Mouse (Mus musculus) forebrain, postnatal 0 days (tissue): Measurements from ENCODE around the gene Gm9970. TPM values are rescaled to one million over a fixed set of nuclear protein-coding genes. Genes with fewer than 3 reads are reported as not detected.

Experiments used
- ATAC-seq: fragments of 200-750 bp; cut with Nextera tagmentation; 2 replicates; pipeline ENCODE4 v1.8.0; 2017; ENCODE audit warnings: mild to moderate bottlenecking, moderate library complexity
- DNase-seq: peaks from one replicate; pipeline ENCODE4 v3.0.0-alpha.2; 2015
- H3K27ac ChIP-seq: fragments of 300-500 bp; sonication (generic); 2 replicates; pipeline ENCODE4 v1.5.1; 2014; ENCODE audit warnings: low read depth, mild to moderate bottlenecking, antibody characterized with exemption, low read length, moderate library complexity, mixed read lengths
- H3K27me3 ChIP-seq: fragments of 300-500 bp; sonication (generic); 2 replicates; pipeline ENCODE4 v1.6.1; 2014; ENCODE audit warnings: mild to moderate bottlenecking, low read length, mixed read lengths; ENCODE audit not compliant: insufficient read depth
- H3K36me3 ChIP-seq: fragments of 300-500 bp; sonication (generic); 2 replicates; pipeline ENCODE4 v1.6.1; 2014; ENCODE audit warnings: mild to moderate bottlenecking, moderate library complexity; ENCODE audit not compliant: insufficient read depth
- H3K4me1 ChIP-seq: fragments of 300-500 bp; sonication (generic); 2 replicates; pipeline ENCODE4 v1.6.1; 2014; ENCODE audit warnings: antibody characterized with exemption; ENCODE audit not compliant: insufficient read depth
- H3K4me2 ChIP-seq: fragments of 300-500 bp; sonication (generic); 2 replicates; pipeline ENCODE4 v1.6.1; 2014; ENCODE audit warnings: low read depth, mild to moderate bottlenecking, moderate library complexity
- H3K4me3 ChIP-seq: fragments of 300-500 bp; sonication (generic); 2 replicates; pipeline ENCODE4 v1.5.1; 2014; ENCODE audit warnings: low read depth, low read length, mixed read lengths
- H3K9ac ChIP-seq: fragments of 300-500 bp; sonication (generic); 2 replicates; pipeline ENCODE4 v1.6.1; 2014; ENCODE audit warnings: mild to moderate bottlenecking
- H3K9me3 ChIP-seq: fragments of 300-500 bp; sonication (generic); 2 replicates; pipeline ENCODE4 v1.6.1; 2016; ENCODE audit warnings: low read length
- CTCF ChIP-seq: sonication (generic); IDR thresholded peaks from 2 replicates; pipeline ENCODE4 v1.5.1; 2016; ENCODE audit warnings: antibody characterized with exemption, control low read depth, low read depth
- WGBS: fragments of 180-500 bp; shearing (Covaris S2); extraction: QIAGEN DNeasy Blood & Tissue Kit; methylation state at CpG from one replicate; pipeline ENCODE4 v1.1.7; 2014; 5-methylcytosine and 5-hydroxymethylcytosine counted together
- polyA plus RNA-seq: library from polyadenylated mRNA; unstranded; fragments of >200 nt; fragmentation: Nextera tagmentation; extraction: Ambion mirVana; gene quantifications from 2 replicates; pipeline ENCODE4 v1.2.1, GENCODE M21; 2015
- total RNA-seq: library from RNA; depleted of rRNA; stranded (reverse); fragments of >200 nt; gene quantifications from 2 replicates; pipeline ENCODE4 v1.2.3, GENCODE M21; 2014

Gene Gm9970
- total and polyA plus RNA-seq, 2 experiments from 2014 or later: 0.51 to 0.62 TPM

DNA sequence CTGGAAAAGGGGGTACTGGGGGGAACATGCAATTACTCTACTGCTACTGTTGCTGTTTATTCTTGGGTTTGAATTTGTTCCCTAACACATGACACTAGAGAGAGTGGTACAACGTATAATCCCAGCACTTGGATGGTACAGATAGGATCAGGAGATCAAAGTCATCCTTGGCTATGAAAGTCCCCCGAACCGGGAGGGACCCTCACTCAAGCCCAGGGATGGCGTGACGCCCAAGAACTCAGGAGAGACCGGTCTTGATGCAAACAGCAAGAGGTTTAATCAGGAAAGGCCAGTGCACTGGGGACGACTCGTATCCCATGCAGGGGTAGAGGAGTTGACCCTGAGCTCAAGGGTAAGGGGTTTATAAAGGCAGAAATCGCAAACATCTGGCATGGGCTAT lies 18.3 kb downstream of the Gm9970 start:
- TF ChIP-seq CTCF: no peak
- peaks cover 4% of the 10 kb centered on the region; the same call in 1 of the 2 replicates for H3K4me1 ChIP-seq
- H3K9me3 ChIP-seq: no peaks in the 10 kb centered on the region
- no peak overlapping the region for H3K4me2 ChIP-seq
- H3K27ac ChIP-seq: no peak overlapping the region
- ATAC-seq: no peak
- no peaks in the 10 kb centered on the region for H3K36me3 ChIP-seq
- WGBS: 94% methylated on average over 9 of the region's 9 CpGs
- no peaks in the 10 kb centered on the region for H3K27me3 ChIP-seq
- no peak overlapping the region for H3K9ac ChIP-seq
- DNase-seq: no peak
- no peak overlapping the region for H3K4me3 ChIP-seq

DNA sequence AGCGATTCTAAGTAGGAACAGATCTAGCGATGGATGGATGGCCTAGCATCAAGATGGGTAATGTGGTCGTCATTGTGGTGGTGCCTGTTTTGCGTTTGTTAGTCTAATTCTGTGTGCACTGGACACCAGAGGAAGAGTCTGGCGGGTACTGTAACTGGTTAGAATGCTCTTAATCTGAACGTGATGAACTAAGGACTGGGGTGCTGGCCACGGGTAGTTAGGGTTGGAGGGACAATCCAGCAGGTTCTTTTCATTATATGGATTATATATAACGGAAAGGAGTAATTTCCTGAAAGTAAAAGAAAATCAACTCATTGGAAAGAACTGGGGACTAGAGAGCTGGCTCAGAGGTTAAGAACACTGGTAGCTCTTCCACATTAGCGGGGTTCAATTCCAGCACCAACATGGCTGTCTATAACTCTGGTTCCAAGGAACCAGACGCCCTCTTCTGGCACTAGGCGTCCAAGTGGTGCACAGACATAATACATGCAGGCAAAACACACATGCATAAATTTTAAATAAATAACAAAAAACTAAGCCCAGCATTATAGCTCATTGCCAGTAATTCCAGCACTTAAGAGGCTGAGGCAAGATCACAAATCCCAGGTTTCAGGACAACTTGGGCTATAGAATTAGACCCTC lies 19.6 kb downstream of the Gm9970 start:
- ATAC-seq: peak; percentile 58
- H3K4me3 ChIP-seq: peak overlapping the region; percentile 100
- 11% methylated on average over 11 of the region's 11 CpGs for WGBS
- H3K27me3 ChIP-seq: no peaks in the 10 kb centered on the region
- H3K4me2 ChIP-seq: peak overlapping the region; percentile 79
- no peaks in the 10 kb centered on the region for H3K9me3 ChIP-seq
- peaks cover 4% of the 10 kb centered on the region; the same call in 1 of the 2 replicates for H3K4me1 ChIP-seq
- H3K36me3 ChIP-seq: no peaks in the 10 kb centered on the region
- peak; percentile 79 for DNase-seq
- peak; percentile 70 for TF ChIP-seq CTCF
- H3K9ac ChIP-seq: peak overlapping the region; percentile 92
- H3K27ac ChIP-seq: peak overlapping the region; percentile 97

DNA sequence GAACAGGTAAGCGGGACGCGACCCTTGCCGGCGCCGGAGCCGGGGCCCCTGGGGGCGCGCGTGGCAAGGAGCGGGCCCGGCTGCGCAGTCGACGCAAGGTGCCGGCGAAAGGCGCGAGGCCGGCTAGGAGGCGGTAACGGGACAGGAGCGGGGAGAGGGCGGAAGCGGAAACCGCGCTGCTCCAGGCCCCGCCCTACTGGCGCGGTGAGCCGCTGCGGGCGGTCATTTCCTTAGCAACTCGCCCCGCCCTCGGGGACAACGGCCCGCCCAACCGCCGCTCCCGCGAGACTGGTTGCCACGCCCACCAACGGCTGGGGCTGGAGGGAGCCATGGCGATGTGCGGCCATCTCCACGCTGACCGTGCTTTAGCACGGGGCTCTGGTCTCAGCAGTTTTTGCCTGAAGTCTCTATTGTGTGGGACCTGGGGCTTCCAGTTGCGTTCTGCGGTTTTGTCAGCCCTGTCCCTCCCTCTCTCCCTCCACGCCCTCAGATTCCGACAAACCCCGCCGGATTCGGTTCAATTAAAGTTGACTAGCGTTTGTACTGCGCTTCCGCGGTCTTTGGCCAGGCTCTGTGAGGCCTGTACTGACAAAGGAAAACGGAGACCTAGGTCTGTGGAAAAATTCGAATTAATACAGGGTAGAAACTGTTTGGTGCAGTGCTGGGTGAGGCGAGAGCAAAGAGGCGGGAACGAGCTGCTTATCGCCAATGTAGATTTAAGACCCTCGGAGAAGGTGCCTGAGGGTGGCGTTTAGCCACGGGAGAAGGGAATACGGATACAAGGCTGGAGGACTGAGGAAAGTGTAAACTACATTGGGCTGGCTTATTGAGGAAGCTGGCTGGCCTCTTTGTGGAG lies 20.4 kb downstream of the Gm9970 start, which contains the start of gene Ppm1g:
Ppm1g (minus strand) TSS at position 240 of the 856 bp plus-strand sequence.
- no peaks in the 10 kb centered on the region for H3K9me3 ChIP-seq
- H3K4me2 ChIP-seq: peak within 1 kb of the TSS; percentile 79
- under 1% methylated on average over 69 of the region's 70 CpGs for WGBS
- H3K27ac ChIP-seq: peak within 1 kb of the TSS; percentile 97
- H3K4me3 ChIP-seq: peak within 1 kb of the TSS; percentile 100
- no peaks in the 10 kb centered on the region for H3K27me3 ChIP-seq
- peak; percentile 98 for DNase-seq
- H3K4me1 ChIP-seq: peaks cover 4% of the 10 kb centered on the region; the same call in 1 of the 2 replicates
- peak; percentile 1; the same call in 1 of the 2 replicates for TF ChIP-seq CTCF
- peak within 1 kb of the TSS; percentile 92 for H3K9ac ChIP-seq
- ATAC-seq: peak; percentile 93
- H3K36me3 ChIP-seq: no peaks in the 10 kb centered on the region

DNA sequence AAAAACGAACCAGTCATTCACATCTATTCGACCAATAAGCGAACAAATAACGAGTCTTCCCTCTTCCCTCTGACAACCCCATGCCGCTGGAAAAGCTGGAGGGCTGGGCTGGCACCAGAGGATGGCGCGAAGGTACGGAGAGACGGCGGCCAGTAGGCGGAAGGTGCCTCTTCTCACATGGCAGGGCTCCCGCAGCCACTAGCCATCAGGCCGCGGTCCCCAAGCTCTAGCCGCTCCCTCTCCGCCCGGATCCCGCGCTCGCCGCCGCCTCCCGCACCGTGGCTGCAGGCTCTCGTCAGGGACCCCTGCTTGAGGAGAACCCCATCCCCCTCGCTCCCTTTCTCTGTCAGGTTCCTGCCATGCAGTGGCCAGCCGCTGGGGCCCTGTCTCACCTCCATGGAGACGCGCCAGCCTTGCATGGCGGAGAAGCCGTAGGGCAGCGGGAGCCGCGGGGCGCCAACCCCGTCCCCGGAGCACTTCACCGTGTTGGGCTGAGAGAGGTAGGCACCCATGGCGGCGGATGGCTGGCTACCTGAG lies 21.1 kb downstream of the Gm9970 start:
- ATAC-seq (peak; percentile 59), DNase-seq (no peak)
- Histone ChIP-seq H3K36me3 (no peaks in the 10 kb centered on the region), H3K4me1 (peaks cover 4% of the 10 kb centered on the region; the same call in 1 of the 2 replicates), H3K9me3 (no peaks in the 10 kb centered on the region), H3K27ac (peak overlapping the region; percentile 97), H3K4me3 (peak overlapping the region; percentile 100), H3K27me3 (no peaks in the 10 kb centered on the region), H3K4me2 (peak overlapping the region; percentile 79), H3K9ac (peak overlapping the region; percentile 92)
- TF ChIP-seq CTCF: peak; percentile 20
- under 1% methylated on average over 32 of the region's 40 CpGs for WGBS

DNA sequence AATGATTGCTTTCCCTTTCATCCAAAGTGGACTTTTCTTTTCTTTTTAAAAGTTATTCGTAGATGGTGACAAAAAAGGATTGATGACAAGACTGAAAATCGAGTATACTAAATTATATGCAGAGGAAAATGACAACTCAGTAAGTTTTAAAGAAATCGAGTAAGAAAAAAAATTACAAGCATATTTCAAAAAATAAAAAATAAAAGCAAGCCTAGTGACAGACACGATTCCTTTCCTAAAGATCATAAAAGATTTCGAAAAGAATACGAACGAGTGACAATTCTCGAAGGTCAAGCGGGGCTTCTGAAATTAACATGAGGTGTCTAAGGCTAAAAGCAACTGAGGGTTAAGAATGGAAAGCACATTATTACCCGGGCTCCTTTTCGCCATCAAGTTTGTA lies 21.6 kb downstream of the Gm9970 start:
- TF ChIP-seq CTCF: no peak
- no peaks in the 10 kb centered on the region for H3K27me3 ChIP-seq

DNA sequence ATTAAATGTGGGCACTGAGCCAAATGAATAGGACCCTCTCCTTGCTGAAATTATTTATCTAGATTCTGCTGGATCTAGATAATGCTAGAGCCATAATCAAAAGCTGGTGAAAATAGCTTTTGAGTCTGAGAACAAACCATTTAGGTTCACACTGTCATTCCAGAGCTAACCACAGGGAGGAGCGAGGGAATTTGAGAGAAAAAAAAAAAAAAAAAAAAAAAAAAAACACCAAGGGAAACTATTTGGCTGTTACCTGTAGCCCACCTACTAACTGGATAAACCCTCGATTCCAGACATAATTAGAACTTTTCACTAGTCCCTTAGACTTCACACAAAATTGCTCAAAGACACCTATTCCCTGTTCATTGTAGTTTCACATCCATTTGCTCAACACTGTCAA lies 22.0 kb downstream of the Gm9970 start:
- no peaks in the 10 kb centered on the region for H3K36me3 ChIP-seq
- DNase-seq (peak; percentile 59), ATAC-seq (no peak)
- peak; percentile 52 for TF ChIP-seq CTCF
- H3K27ac ChIP-seq: peak overlapping the region; percentile 36; the same call in 1 of the 2 replicates
- H3K4me1 ChIP-seq: peaks cover 4% of the 10 kb centered on the region; the same call in 1 of the 2 replicates
- WGBS: 3% methylated on average over 2 of the region's 2 CpGs
- no peaks in the 10 kb centered on the region for H3K9me3 ChIP-seq
- H3K4me2 ChIP-seq: peak overlapping the region; percentile 79
- no peaks in the 10 kb centered on the region for H3K27me3 ChIP-seq
- 0 out of 2 replicates have a peak overlapping the region, but pooled peaks have one; percentile 18 for H3K9ac ChIP-seq
- H3K4me3 ChIP-seq: peak overlapping the region; percentile 100

More for the DNA sequence above, 21.6 kb downstream of the Gm9970 start:
- H3K4me1 ChIP-seq: peaks cover 4% of the 10 kb centered on the region; the same call in 1 of the 2 replicates
- peak overlapping the region; percentile 79 for H3K4me2 ChIP-seq
- ATAC-seq (no peak), DNase-seq (no peak)
- H3K4me3 ChIP-seq: peak overlapping the region; percentile 100
- 2% methylated on average over 11 of the region's 11 CpGs for WGBS
- peak overlapping the region; percentile 97 for H3K27ac ChIP-seq
- H3K9ac ChIP-seq: peak overlapping the region; percentile 92
- H3K36me3 ChIP-seq: no peaks in the 10 kb centered on the region
- no peaks in the 10 kb centered on the region for H3K9me3 ChIP-seq
